Mouse (Mus musculus): ENCODE results near the gene Fto. TPM values are rescaled to one million over a fixed set of nuclear protein-coding genes. Genes with fewer than 3 reads are reported as not detected.

Fto gene
- total RNA-seq, 2 experiments from 2014 or later = 95.4 to 98.1 TPM

- no peak for DNase-seq (ENCODE audit: low spot score in 2 of 2)
Measured at GRCm38 (mm10) chr8:91384389-91384788, 71.1 kb downstream of the Fto start.

GRCm38 (mm10) chr8:91385808-91386207 lies 72.5 kb downstream of the Fto start:
- DNase-seq (ENCODE audit: low spot score in 2 of 2) = no peak

- DNase-seq (ENCODE audit: low spot score in 2 of 2) = no peak
Measured at GRCm38 (mm10) chr8:91390369-91391020, 77.2 kb downstream of the Fto start.

- DNase-seq (ENCODE audit: low spot score in 2 of 2) = no peak
Measured at GRCm38 (mm10) chr8:91392261-91392660, 78.9 kb downstream of the Fto start.

- DNase-seq (ENCODE audit: low spot score in 2 of 2) = no peak
Measured at GRCm38 (mm10) chr8:91395340-91396055, 82.2 kb downstream of the Fto start.

GRCm38 (mm10) chr8:91398053-91398452 lies 84.7 kb downstream of the Fto start:
- DNase-seq (ENCODE audit: low spot score in 2 of 2) = no peak

- DNase-seq (ENCODE audit: low spot score in 2 of 2) = no peak
Measured at GRCm38 (mm10) chr8:91402980-91403975, 90.0 kb downstream of the Fto start.

GRCm38 (mm10) chr8:91404311-91404710 lies 91.0 kb downstream of the Fto start:
- no peak for DNase-seq (ENCODE audit: low spot score in 2 of 2)

- no peak for DNase-seq (ENCODE audit: low spot score in 2 of 2)
Measured at GRCm38 (mm10) chr8:91405099-91405498, 91.8 kb downstream of the Fto start.

GRCm38 (mm10) chr8:91406624-91407290 lies 93.4 kb downstream of the Fto start:
- no peak for DNase-seq (ENCODE audit: low spot score in 2 of 2)

GRCm38 (mm10) chr8:91407880-91408279 lies 94.6 kb downstream of the Fto start:
- no peak for DNase-seq (ENCODE audit: low spot score in 2 of 2)

- DNase-seq (ENCODE audit: low spot score in 2 of 2) = no peak
Measured at GRCm38 (mm10) chr8:91410007-91410406, 96.7 kb downstream of the Fto start.

GRCm38 (mm10) chr8:91424491-91425074 lies 111.3 kb downstream of the Fto start:
- DNase-seq (ENCODE audit: low spot score in 2 of 2) = no peak

- DNase-seq (ENCODE audit: low spot score in 2 of 2) = no peak
Measured at GRCm38 (mm10) chr8:91425251-91425866, 112.0 kb downstream of the Fto start.

- DNase-seq (ENCODE audit: low spot score in 2 of 2) = no peak
Measured at GRCm38 (mm10) chr8:91426496-91426895, 113.2 kb downstream of the Fto start.

- DNase-seq (ENCODE audit: low spot score in 2 of 2) = no peak
Measured at GRCm38 (mm10) chr8:91430333-91430940, 117.1 kb downstream of the Fto start.

GRCm38 (mm10) chr8:91436036-91436435 lies 122.7 kb downstream of the Fto start:
- DNase-seq (ENCODE audit: low spot score in 2 of 2) = no peak

GRCm38 (mm10) chr8:91443911-91444310 lies 130.6 kb downstream of the Fto start:
- no peak for DNase-seq (ENCODE audit: low spot score in 2 of 2)

GRCm38 (mm10) chr8:91444636-91445410 lies 131.5 kb downstream of the Fto start:
- DNase-seq (ENCODE audit: low spot score in 2 of 2) = no peak
